Mouse (Mus musculus): Measurements from ENCODE around the gene Ube3a. TPM values are rescaled to one million over a fixed set of nuclear protein-coding genes. Genes with fewer than 3 reads are reported as not detected.

Gene Ube3a
- polyA plus RNA-seq, 1 experiment from 2014 or later = 119 TPM

- H3K36me3 ChIP-seq (ENCODE audit: control insufficient read depth, insufficient read depth, low read length) = no peaks in the 10 kb centered on the region
- no peak overlapping the region for H3K27ac ChIP-seq (ENCODE audit: low read depth, low read length)
- WGBS (ENCODE audit: insufficient replicate concordance) = 68% methylated on average over 1 of the region's 1 CpGs
- H3K4me1 ChIP-seq (ENCODE audit: control insufficient read depth, insufficient read depth, low read length) = no peaks in the 10 kb centered on the region
- H3K4me2 ChIP-seq = no peak overlapping the region; the same call in 1 of the 2 replicates
- no peak for ATAC-seq (replicated peaks; ENCODE audit: insufficient number of reproducible peaks, low FRiP score, low TSS enrichment)
- no peak overlapping the region for H3K4me3 ChIP-seq (ENCODE audit: low read depth, low read length)
- H3K9ac ChIP-seq (ENCODE audit: low read depth, low read length) = no peak overlapping the region
- H3K27me3 ChIP-seq (ENCODE audit: control insufficient read depth, insufficient read depth, low read length) = no peaks in the 10 kb centered on the region
- H3K9me3 ChIP-seq (replicated peaks; ENCODE audit: control insufficient read depth, low read length) = no peaks in the 10 kb centered on the region
Measured at GRCm38 (mm10) chr7:59231960-59232359, 3.4 kb downstream of the Ube3a start.

- ATAC-seq (replicated peaks; ENCODE audit: insufficient number of reproducible peaks, low FRiP score, low TSS enrichment) = no peak
- no peak overlapping the region for H3K4me3 ChIP-seq (ENCODE audit: low read depth, low read length)
- no peaks in the 10 kb centered on the region for H3K27me3 ChIP-seq (ENCODE audit: control insufficient read depth, insufficient read depth, low read length)
- no peaks in the 10 kb centered on the region for H3K36me3 ChIP-seq (ENCODE audit: control insufficient read depth, insufficient read depth, low read length)
- no peaks in the 10 kb centered on the region for H3K4me1 ChIP-seq (ENCODE audit: control insufficient read depth, insufficient read depth, low read length)
- no peak overlapping the region for H3K9ac ChIP-seq (ENCODE audit: low read depth, low read length)
- no peak overlapping the region for H3K4me2 ChIP-seq
- H3K9me3 ChIP-seq (replicated peaks; ENCODE audit: control insufficient read depth, low read length) = no peaks in the 10 kb centered on the region
- 90% methylated on average over 8 of the region's 8 CpGs for WGBS (ENCODE audit: insufficient replicate concordance)
- H3K27ac ChIP-seq (ENCODE audit: low read depth, low read length) = no peak overlapping the region
Measured at GRCm38 (mm10) chr7:59234773-59235401, 6.3 kb downstream of the Ube3a start.

DNA sequence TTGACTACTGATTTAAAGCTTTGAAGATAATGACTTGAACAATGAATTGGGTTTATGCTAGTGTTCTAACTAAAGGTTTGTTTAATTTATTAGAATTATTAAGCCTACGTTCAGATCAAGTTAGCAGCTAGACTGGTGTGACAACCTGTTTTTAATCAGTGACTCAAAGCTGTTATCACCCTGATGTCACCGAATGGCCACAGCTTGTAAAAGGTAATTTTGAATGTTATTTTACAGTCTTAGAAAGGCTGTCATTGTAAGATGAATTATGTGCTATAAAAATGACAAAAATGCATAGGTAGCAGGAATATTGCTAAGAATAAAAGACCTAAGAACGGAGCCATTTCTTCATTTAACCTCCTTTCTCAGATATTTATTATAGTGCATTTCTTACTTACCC, 14.7 kb downstream of the Ube3a start:
- 77% methylated on average over 3 of the region's 3 CpGs for WGBS (ENCODE audit: insufficient replicate concordance)
- H3K36me3 ChIP-seq (ENCODE audit: control insufficient read depth, insufficient read depth, low read length) = no peaks in the 10 kb centered on the region; the same call in 1 of the 2 replicates
- ATAC-seq (replicated peaks; ENCODE audit: insufficient number of reproducible peaks, low FRiP score, low TSS enrichment) = no peak
- no peak overlapping the region for H3K9ac ChIP-seq (ENCODE audit: low read depth, low read length)
- no peak overlapping the region for H3K27ac ChIP-seq (ENCODE audit: low read depth, low read length)
- no peaks in the 10 kb centered on the region for H3K4me1 ChIP-seq (ENCODE audit: control insufficient read depth, insufficient read depth, low read length)
- no peak overlapping the region for H3K4me2 ChIP-seq
- no peak overlapping the region for H3K4me3 ChIP-seq (ENCODE audit: low read depth, low read length)
- no peaks in the 10 kb centered on the region for H3K27me3 ChIP-seq (ENCODE audit: control insufficient read depth, insufficient read depth, low read length)
- no peaks in the 10 kb centered on the region for H3K9me3 ChIP-seq (replicated peaks; ENCODE audit: control insufficient read depth, low read length)

GRCm38 (mm10) chr7:59245541-59245940, 17.0 kb downstream of the Ube3a start:
- Histone ChIP-seq H3K9me3 (replicated peaks; ENCODE audit: control insufficient read depth, low read length) (no peaks in the 10 kb centered on the region), H3K9ac (ENCODE audit: low read depth, low read length) (no peak overlapping the region), H3K4me2 (no peak overlapping the region), H3K36me3 (ENCODE audit: control insufficient read depth, insufficient read depth, low read length) (no peaks in the 10 kb centered on the region; the same call in 1 of the 2 replicates), H3K4me1 (ENCODE audit: control insufficient read depth, insufficient read depth, low read length) (no peaks in the 10 kb centered on the region), H3K27me3 (ENCODE audit: control insufficient read depth, insufficient read depth, low read length) (no peaks in the 10 kb centered on the region), H3K27ac (ENCODE audit: low read depth, low read length) (no peak overlapping the region), H3K4me3 (ENCODE audit: low read depth, low read length) (no peak overlapping the region)
- ATAC-seq (replicated peaks; ENCODE audit: insufficient number of reproducible peaks, low FRiP score, low TSS enrichment) = no peak
- 96% methylated on average over 2 of the region's 2 CpGs for WGBS (ENCODE audit: insufficient replicate concordance)

DNA sequence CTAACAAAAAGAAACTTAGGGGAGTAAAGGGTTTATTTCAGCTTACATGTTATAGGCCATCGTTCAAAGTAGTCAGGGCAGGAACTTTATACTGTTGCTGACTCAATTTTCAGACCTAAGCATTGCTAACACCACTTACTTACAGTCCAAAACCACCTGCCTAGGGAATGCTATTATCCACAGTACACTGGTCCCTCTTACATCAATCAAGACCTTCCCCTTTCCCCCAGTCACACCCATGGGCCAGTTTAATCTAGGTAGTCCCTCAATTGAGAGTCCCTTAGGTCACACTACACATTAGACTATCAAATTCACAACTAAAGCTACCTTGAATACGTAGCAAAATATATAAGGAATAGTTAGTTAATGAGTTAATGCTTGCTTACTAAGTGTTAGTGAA, 24.8 kb downstream of the Ube3a start:
- Histone ChIP-seq H3K27ac (ENCODE audit: low read depth, low read length) (no peak overlapping the region), H3K9me3 (replicated peaks; ENCODE audit: control insufficient read depth, low read length) (no peaks in the 10 kb centered on the region), H3K36me3 (ENCODE audit: control insufficient read depth, insufficient read depth, low read length) (peaks cover 5% of the 10 kb centered on the region; the same call in 1 of the 2 replicates), H3K4me2 (no peak overlapping the region), H3K27me3 (ENCODE audit: control insufficient read depth, insufficient read depth, low read length) (no peaks in the 10 kb centered on the region), H3K4me3 (ENCODE audit: low read depth, low read length) (no peak overlapping the region), H3K9ac (ENCODE audit: low read depth, low read length) (no peak overlapping the region), H3K4me1 (ENCODE audit: control insufficient read depth, insufficient read depth, low read length) (peaks cover 3% of the 10 kb centered on the region; the same call in 1 of the 2 replicates)
- no peak for ATAC-seq (replicated peaks; ENCODE audit: insufficient number of reproducible peaks, low FRiP score, low TSS enrichment)
- WGBS (ENCODE audit: insufficient replicate concordance) = 95% methylated on average over 2 of the region's 2 CpGs

DNA sequence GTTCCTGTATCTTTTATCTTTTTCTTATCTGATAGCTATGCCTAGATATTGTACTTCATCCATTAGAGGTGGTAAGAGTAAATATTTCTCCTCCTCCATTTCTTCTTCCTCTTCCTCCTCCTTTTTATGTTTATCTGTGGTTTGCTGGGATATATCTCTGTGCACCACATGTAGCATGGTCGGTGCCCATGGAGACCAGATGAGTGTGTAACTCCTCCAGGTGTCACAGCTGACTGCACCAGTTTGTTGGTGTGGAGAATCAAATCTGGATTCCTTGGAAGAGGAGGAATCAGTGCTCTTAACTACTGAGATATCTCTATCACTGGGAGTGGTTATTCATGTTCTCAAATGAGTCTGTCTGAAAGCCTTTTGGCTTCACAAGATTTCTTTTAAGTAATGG, 37.0 kb downstream of the Ube3a start:
- no peak overlapping the region for H3K4me2 ChIP-seq
- no peaks in the 10 kb centered on the region for H3K4me1 ChIP-seq (ENCODE audit: control insufficient read depth, insufficient read depth, low read length)

GRCm38 (mm10) chr7:59271775-59272174, 43.2 kb downstream of the Ube3a start:
- ATAC-seq (replicated peaks; ENCODE audit: insufficient number of reproducible peaks, low FRiP score, low TSS enrichment) = no peak
- H3K27ac ChIP-seq (ENCODE audit: low read depth, low read length) = no peak overlapping the region
- H3K4me3 ChIP-seq (ENCODE audit: low read depth, low read length) = no peak overlapping the region
- H3K27me3 ChIP-seq (ENCODE audit: control insufficient read depth, insufficient read depth, low read length) = no peaks in the 10 kb centered on the region
- H3K9ac ChIP-seq (ENCODE audit: low read depth, low read length) = no peak overlapping the region
- H3K4me2 ChIP-seq = no peak overlapping the region
- no peaks in the 10 kb centered on the region for H3K4me1 ChIP-seq (ENCODE audit: control insufficient read depth, insufficient read depth, low read length)
- no peaks in the 10 kb centered on the region for H3K9me3 ChIP-seq (replicated peaks; ENCODE audit: control insufficient read depth, low read length)
- 67% methylated on average over 4 of the region's 4 CpGs for WGBS (ENCODE audit: insufficient replicate concordance)
- H3K36me3 ChIP-seq (ENCODE audit: control insufficient read depth, insufficient read depth, low read length) = 0 out of 2 replicates have a peak, but pooled peaks cover 2% of the 10 kb centered on the region

More for the DNA sequence above, 37.0 kb downstream of the Ube3a start:
- no peak overlapping the region for H3K4me3 ChIP-seq (ENCODE audit: low read depth, low read length)
- ATAC-seq (replicated peaks; ENCODE audit: insufficient number of reproducible peaks, low FRiP score, low TSS enrichment) = no peak
- H3K27me3 ChIP-seq (ENCODE audit: control insufficient read depth, insufficient read depth, low read length) = no peaks in the 10 kb centered on the region
- H3K9ac ChIP-seq (ENCODE audit: low read depth, low read length) = no peak overlapping the region
- no peak overlapping the region for H3K27ac ChIP-seq (ENCODE audit: low read depth, low read length)
- H3K36me3 ChIP-seq (ENCODE audit: control insufficient read depth, insufficient read depth, low read length) = no peaks in the 10 kb centered on the region
- 74% methylated on average over 1 of the region's 1 CpGs for WGBS (ENCODE audit: insufficient replicate concordance)
- H3K9me3 ChIP-seq (replicated peaks; ENCODE audit: control insufficient read depth, low read length) = no peaks in the 10 kb centered on the region

- H3K9ac ChIP-seq (ENCODE audit: low read depth, low read length) = no peak overlapping the region
- 94% methylated on average over 1 of the region's 1 CpGs for WGBS (ENCODE audit: insufficient replicate concordance)
- H3K4me3 ChIP-seq (ENCODE audit: low read depth, low read length) = no peak overlapping the region
- H3K27ac ChIP-seq (ENCODE audit: low read depth, low read length) = no peak overlapping the region
- no peaks in the 10 kb centered on the region for H3K27me3 ChIP-seq (ENCODE audit: control insufficient read depth, insufficient read depth, low read length)
- ATAC-seq (replicated peaks; ENCODE audit: insufficient number of reproducible peaks, low FRiP score, low TSS enrichment) = no peak
- H3K4me1 ChIP-seq (ENCODE audit: control insufficient read depth, insufficient read depth, low read length) = no peaks in the 10 kb centered on the region
- H3K4me2 ChIP-seq = no peak overlapping the region
- no peaks in the 10 kb centered on the region for H3K9me3 ChIP-seq (replicated peaks; ENCODE audit: control insufficient read depth, low read length)
- no peaks in the 10 kb centered on the region for H3K36me3 ChIP-seq (ENCODE audit: control insufficient read depth, insufficient read depth, low read length)
Measured at GRCm38 (mm10) chr7:59312576-59312975, 84.0 kb downstream of the Ube3a start.

DNA sequence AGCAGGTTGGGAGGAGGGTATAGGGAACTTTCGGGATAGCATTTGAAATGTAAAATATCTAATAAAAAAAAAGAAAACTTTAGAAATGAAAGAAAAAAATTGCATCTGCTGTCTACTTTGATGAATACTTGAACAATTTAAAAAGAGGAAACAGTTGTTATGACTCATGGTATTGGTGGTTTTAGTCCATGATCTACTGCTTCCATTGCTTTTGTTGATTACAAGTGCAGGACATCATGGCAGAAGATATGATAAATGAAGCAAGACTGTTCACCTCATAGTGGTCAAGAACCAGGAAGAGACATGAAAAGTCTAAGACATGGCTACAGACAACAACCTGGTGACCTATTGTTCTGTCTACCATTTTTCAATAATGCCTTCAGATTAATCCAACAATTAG, 94.2 kb downstream of the Ube3a start:
- H3K27ac ChIP-seq (ENCODE audit: low read depth, low read length) = no peak overlapping the region

More for the DNA sequence above, 94.2 kb downstream of the Ube3a start:
- Histone ChIP-seq H3K9me3 (replicated peaks; ENCODE audit: control insufficient read depth, low read length) (no peaks in the 10 kb centered on the region), H3K36me3 (ENCODE audit: control insufficient read depth, insufficient read depth, low read length) (no peaks in the 10 kb centered on the region), H3K4me1 (ENCODE audit: control insufficient read depth, insufficient read depth, low read length) (no peaks in the 10 kb centered on the region), H3K9ac (ENCODE audit: low read depth, low read length) (no peak overlapping the region), H3K4me3 (ENCODE audit: low read depth, low read length) (no peak overlapping the region), H3K4me2 (no peak overlapping the region), H3K27me3 (ENCODE audit: control insufficient read depth, insufficient read depth, low read length) (no peaks in the 10 kb centered on the region)
- ATAC-seq (replicated peaks; ENCODE audit: insufficient number of reproducible peaks, low FRiP score, low TSS enrichment) = no peak
- WGBS (ENCODE audit: insufficient replicate concordance) = 81% methylated on average over 1 of the region's 1 CpGs
